In the genomic region with DNA sequence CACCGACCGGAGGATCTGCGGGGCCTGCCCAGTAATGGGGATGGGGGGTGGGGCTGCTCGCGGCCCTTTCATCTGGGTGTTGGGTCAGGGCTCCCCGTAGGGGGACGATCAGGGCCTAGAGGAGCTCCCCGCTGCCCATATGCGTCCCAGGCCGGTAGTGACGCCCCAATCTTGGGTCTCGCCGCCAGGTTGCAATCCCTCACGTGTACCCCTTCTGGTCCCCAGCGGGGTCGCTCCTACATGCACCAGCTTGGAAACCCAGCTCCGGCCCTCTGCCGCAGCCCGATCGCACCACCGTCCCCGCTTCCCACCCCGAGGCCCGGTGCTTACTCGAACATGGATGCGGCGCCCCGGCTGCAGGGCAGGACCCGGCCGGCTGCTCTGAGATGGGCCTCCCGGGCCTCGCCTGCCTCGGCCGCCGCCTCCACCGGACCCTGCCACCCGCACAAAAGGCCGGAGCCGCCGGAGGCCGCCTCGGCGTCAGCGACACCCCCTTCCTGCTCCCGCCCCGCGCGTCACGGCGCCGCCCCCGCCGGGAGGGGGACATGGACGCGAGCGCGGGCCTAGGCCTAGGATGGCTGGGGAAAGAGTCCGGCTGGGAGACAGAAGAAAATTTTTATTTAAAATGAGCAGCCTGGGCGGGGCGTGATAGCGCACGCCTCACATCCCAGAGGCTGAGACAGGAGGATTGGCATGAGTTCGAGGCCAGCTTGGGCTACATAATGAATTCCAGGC, we compare ENCODE assay signal across 8 mouse cellular contexts. TPM values are rescaled to one million over a fixed set of nuclear protein-coding genes. Genes with fewer than 3 reads are reported as not detected.
DNase-seq lines count a peak whose midpoint lies in the region; ATAC-seq and TF ChIP-seq lines count a peak whose summit lies in the region.

No protein-coding gene starts in this region.

- peaks cover 48% of the 10 kb centered on the region for H3K4me1 ChIP-seq in bone marrow macrophage, adult 2 months (ENCODE audit: control insufficient read depth, insufficient read depth, low read length)
- peaks cover 62% of the 10 kb centered on the region for H3K4me1 ChIP-seq in heart, embryonic 13.5 days
- peaks cover 33% of the 10 kb centered on the region for H3K4me1 ChIP-seq in kidney, postnatal 0 days (replicated peaks; ENCODE audit: insufficient read depth, low read length)
- peaks cover 65% of the 10 kb centered on the region for H3K4me1 ChIP-seq in liver, embryonic 12.5 days

- peak overlapping the region; percentile 83 for H3ac ChIP-seq in C2C12 (ENCODE audit: control insufficient read depth, insufficient read length, low read depth)

- H3K36me3 ChIP-seq in C2C12 (ENCODE audit: control insufficient read depth, insufficient read depth), result no peaks in the 10 kb centered on the region
- H3K36me3 ChIP-seq in heart, embryonic 13.5 days, result peaks cover 11% of the 10 kb centered on the region; the same call in 1 of the 2 replicates
- no peaks in the 10 kb centered on the region for H3K36me3 ChIP-seq in kidney, postnatal 0 days (ENCODE audit: insufficient read depth, low read length)
- H3K36me3 ChIP-seq in liver, embryonic 12.5 days, result peaks cover 3% of the 10 kb centered on the region; the same call in 1 of the 2 replicates
- H3K36me3 ChIP-seq in splenic B cell, adult 2 months (ENCODE audit: control insufficient read depth, insufficient read depth, low read length, poor library complexity, severe bottlenecking), result no peaks in the 10 kb centered on the region; the same call in 1 of the 2 replicates

- no peak for TF ChIP-seq POLR2A in bone marrow macrophage, adult 2 months (IDR thresholded peaks at IDR 0.05; ENCODE audit: borderline replicate concordance, low read depth, low read length)

- 0 out of 2 replicates have a peak, but pooled peaks have one; percentile 45 for ATAC-seq in erythroid progenitor cell, adult 5-6 weeks (replicated peaks; ENCODE audit: low FRiP score, poor library complexity, severe bottlenecking)
- peak; percentile 70 for ATAC-seq in heart, embryonic 13.5 days (ENCODE audit: extremely low read depth, insufficient number of reproducible peaks, low FRiP score, low TSS enrichment)
- peak; percentile 89 for ATAC-seq in kidney, postnatal 0 days (replicated peaks; ENCODE audit: low FRiP score, low read depth)
- ATAC-seq in liver, embryonic 12.5 days, result peak; percentile 77

- no peaks in the 10 kb centered on the region for H3K9me3 ChIP-seq in heart, embryonic 13.5 days
- no peaks in the 10 kb centered on the region for H3K9me3 ChIP-seq in kidney, postnatal 0 days (replicated peaks; ENCODE audit: low read length)
- H3K9me3 ChIP-seq in liver, embryonic 12.5 days (replicated peaks), result no peaks in the 10 kb centered on the region

- peak overlapping the region; percentile 55 for H3K4me3 ChIP-seq in C2C12 (ENCODE audit: insufficient read depth, poor library complexity, severe bottlenecking)
- peak overlapping the region; percentile 91 for H3K4me3 ChIP-seq in bone marrow macrophage, adult 2 months (ENCODE audit: insufficient read depth, low read length)
- H3K4me3 ChIP-seq in heart, embryonic 13.5 days, result peak overlapping the region; percentile 70
- H3K4me3 ChIP-seq in kidney, postnatal 0 days (replicated peaks; ENCODE audit: low read depth, low read length), result peak overlapping the region; percentile 94
- H3K4me3 ChIP-seq in liver, embryonic 12.5 days, result peak overlapping the region; percentile 73

- H3K79me2 ChIP-seq in C2C12 (ENCODE audit: control insufficient read depth, insufficient read depth), result peaks cover 50% of the 10 kb centered on the region

- peak overlapping the region; percentile 98 for H3K27ac ChIP-seq in bone marrow macrophage, adult 2 months (ENCODE audit: insufficient read depth, low read depth, low read length)
- H3K27ac ChIP-seq in heart, embryonic 13.5 days (replicated peaks), result peak overlapping the region; percentile 93
- H3K27ac ChIP-seq in kidney, postnatal 0 days, result peak overlapping the region; percentile 94
- peak overlapping the region; percentile 83 for H3K27ac ChIP-seq in liver, embryonic 12.5 days

- WGBS in heart, embryonic 13.5 days, result under 1% methylated on average over 59 of the region's 63 CpGs
- WGBS in kidney, postnatal 0 days, result under 1% methylated on average over 63 of the region's 63 CpGs
- 1% methylated on average over 63 of the region's 63 CpGs for WGBS in liver, embryonic 12.5 days (ENCODE audit: insufficient replicate concordance)

- no peak for TF ChIP-seq CTCF in C2C12 (IDR thresholded peaks at IDR 0.05; ENCODE audit: control insufficient read depth, insufficient read depth, insufficient read length)
- no peak; the same call in 1 of the 2 replicates for TF ChIP-seq CTCF in bone marrow macrophage, adult 2 months (IDR thresholded peaks at IDR 0.05; ENCODE audit: low read depth, low read length)
- TF ChIP-seq CTCF in kidney, postnatal 0 days (IDR thresholded peaks at IDR 0.05; ENCODE audit: low read depth), result no peak

- no peaks in the 10 kb centered on the region for H3K27me3 ChIP-seq in C2C12 (ENCODE audit: control insufficient read depth, insufficient read depth, insufficient read length)
- no peaks in the 10 kb centered on the region for H3K27me3 ChIP-seq in heart, embryonic 13.5 days (replicated peaks)
- H3K27me3 ChIP-seq in kidney, postnatal 0 days (ENCODE audit: insufficient read depth, low read length), result no peaks in the 10 kb centered on the region
- H3K27me3 ChIP-seq in liver, embryonic 12.5 days (replicated peaks), result no peaks in the 10 kb centered on the region
- no peaks in the 10 kb centered on the region for H3K27me3 ChIP-seq in splenic B cell, adult 2 months (ENCODE audit: control insufficient read depth, insufficient read depth, low read length, poor library complexity, severe bottlenecking)

- peaks cover 26% of the 10 kb centered on the region for H3K79me3 ChIP-seq in C2C12 (ENCODE audit: low read depth)

- peak overlapping the region; percentile 83 for H3K4me2 ChIP-seq in heart, embryonic 13.5 days
- H3K4me2 ChIP-seq in kidney, postnatal 0 days (ENCODE audit: low read length), result peak overlapping the region; percentile 73
- H3K4me2 ChIP-seq in liver, embryonic 12.5 days, result peak overlapping the region; percentile 91

- H3K9ac ChIP-seq in heart, embryonic 13.5 days, result peak overlapping the region; percentile 96
- peak overlapping the region; percentile 97 for H3K9ac ChIP-seq in kidney, postnatal 0 days (ENCODE audit: low read depth, low read length)
- peak overlapping the region; percentile 81 for H3K9ac ChIP-seq in liver, embryonic 12.5 days

- DNase-seq in kidney, postnatal 0 days (ENCODE audit: low spot score), result peak; percentile 92
- peak; percentile 76 for DNase-seq in naive thymus-derived CD4-positive, alpha-beta T cell, adult 2 months (ENCODE audit: low read depth)
- DNase-seq in splenic B cell, adult 2 months (ENCODE audit: low read depth, low spot score), result peak; percentile 73

TF ChIP-seq in C2C12, 6 proteins besides CTCF, POLR2A, EP300 and RAD21:
- TF ChIP-seq MYOD1 (IDR thresholded peaks at IDR 0.05; ENCODE audit: control insufficient read depth, insufficient read length, low read depth) (no peak), CEBPB (IDR thresholded peaks at IDR 0.05; ENCODE audit: low read depth) (no peak), USF1 (IDR thresholded peaks at IDR 0.05; ENCODE audit: low read depth) (no peak), MYOG (IDR thresholded peaks at IDR 0.05; ENCODE audit: control insufficient read depth, extremely low read depth, insufficient read length) (no peak), MAX (IDR thresholded peaks at IDR 0.05) (no peak), FOSL1 (IDR thresholded peaks at IDR 0.05; ENCODE audit: insufficient read depth, low read length, poor library complexity, severe bottlenecking) (no peak)
TF ChIP-seq in C2C12: peak in this region for 0.

RNA-seq across cellular contexts. Expression of a gene that starts 5.0 kb away (rescaled TPM):
- polyA plus RNA-seq in C2C12 (2012; fragmentation: generic; extraction: Trizol), result 17.9 TPM
- 63.6 and 99.3 TPM in 2 replicates for polyA plus RNA-seq in bone marrow macrophage, adult 2 months (2012; ENCODE audit: insufficient read depth, insufficient read length, missing spikeins)
- total RNA-seq in erythroid progenitor cell, adult 5-6 weeks (2015; ENCODE audit: low replicate concordance), result 19.1 and 38.6 TPM in 2 replicates
- 6.7 and 29.1 TPM in 2 replicates for total RNA-seq in erythroid progenitor cell, adult 5-6 weeks (2017; ENCODE audit: low replicate concordance)
- polyA plus RNA-seq in heart, embryonic 13.5 days (2015; fragmentation: Nextera tagmentation; extraction: Ambion mirVana), result 50.3 and 51.8 TPM in 2 replicates
- 36.2 and 36.3 TPM in 2 replicates for polyA plus RNA-seq in kidney, postnatal 0 days (2015; fragmentation: Nextera tagmentation; extraction: Ambion mirVana)
- polyA plus RNA-seq in liver, embryonic 12.5 days (2016; fragmentation: Nextera tagmentation; extraction: Ambion mirVana), result 20.3 and 21.2 TPM in 2 replicates

RNA-seq across cellular contexts. Expression of a gene that starts 23.9 kb away (rescaled TPM):
- 2.3 TPM for polyA plus RNA-seq in C2C12 (2012; fragmentation: generic; extraction: Trizol)
- 30.7 and 33.7 TPM in 2 replicates for polyA plus RNA-seq in bone marrow macrophage, adult 2 months (2012; ENCODE audit: insufficient read depth, insufficient read length, missing spikeins)
- not detected in 2 replicates for total RNA-seq in erythroid progenitor cell, adult 5-6 weeks (2015; ENCODE audit: low replicate concordance)
- 1.3 TPM in 1 of 2 replicates, not detected in the other for total RNA-seq in erythroid progenitor cell, adult 5-6 weeks (2017; ENCODE audit: low replicate concordance)
- polyA plus RNA-seq in heart, embryonic 13.5 days (2015; fragmentation: Nextera tagmentation; extraction: Ambion mirVana), result 2.5 and 3.1 TPM in 2 replicates
- 2.2 and 2.8 TPM in 2 replicates for polyA plus RNA-seq in kidney, postnatal 0 days (2015; fragmentation: Nextera tagmentation; extraction: Ambion mirVana)
- 0.97 and 1.2 TPM in 2 replicates for polyA plus RNA-seq in liver, embryonic 12.5 days (2016; fragmentation: Nextera tagmentation; extraction: Ambion mirVana)

RNA-seq across cellular contexts. Expression of a gene that starts 35.6 kb away (rescaled TPM):
- not detected for polyA plus RNA-seq in C2C12 (2012; fragmentation: generic; extraction: Trizol)
- polyA plus RNA-seq in bone marrow macrophage, adult 2 months (2012; ENCODE audit: insufficient read depth, insufficient read length, missing spikeins), result 30.9 and 39.0 TPM in 2 replicates
- total RNA-seq in erythroid progenitor cell, adult 5-6 weeks (2015; ENCODE audit: low replicate concordance), result 5.9 TPM in 1 of 2 replicates, not detected in the other
- total RNA-seq in erythroid progenitor cell, adult 5-6 weeks (2017; ENCODE audit: low replicate concordance), result not detected in 2 replicates
- 2.4 and 3.6 TPM in 2 replicates for polyA plus RNA-seq in heart, embryonic 13.5 days (2015; fragmentation: Nextera tagmentation; extraction: Ambion mirVana)
- polyA plus RNA-seq in kidney, postnatal 0 days (2015; fragmentation: Nextera tagmentation; extraction: Ambion mirVana), result 106 and 110 TPM in 2 replicates
- 33.2 and 36.2 TPM in 2 replicates for polyA plus RNA-seq in liver, embryonic 12.5 days (2016; fragmentation: Nextera tagmentation; extraction: Ambion mirVana)

Comparison
In these comparisons a context has a peak if more than half of its experiments do, and no peak if none do; other contexts are left out.
1. Peak in every context shown above with its lines: DNase-seq, ATAC-seq, H3K4me3 ChIP-seq and H3K27ac ChIP-seq.